Mouse (Mus musculus): ENCODE results near the gene Ankrd44. TPM values are rescaled to one million over a fixed set of nuclear protein-coding genes. Genes with fewer than 3 reads are reported as not detected.

Gene Ankrd44
- polyA plus RNA-seq, 1 experiment from 2014 or later = 16.7 TPM

GRCm38 (mm10) chr1:54706621-54707020, 219.6 kb downstream of the Ankrd44 start:
- no peak overlapping the region for H3K4me2 ChIP-seq
- peak overlapping the region; percentile 67 for H3K27ac ChIP-seq (replicated peaks)
- 29% methylated on average over 3 of the region's 3 CpGs for WGBS

DNA sequence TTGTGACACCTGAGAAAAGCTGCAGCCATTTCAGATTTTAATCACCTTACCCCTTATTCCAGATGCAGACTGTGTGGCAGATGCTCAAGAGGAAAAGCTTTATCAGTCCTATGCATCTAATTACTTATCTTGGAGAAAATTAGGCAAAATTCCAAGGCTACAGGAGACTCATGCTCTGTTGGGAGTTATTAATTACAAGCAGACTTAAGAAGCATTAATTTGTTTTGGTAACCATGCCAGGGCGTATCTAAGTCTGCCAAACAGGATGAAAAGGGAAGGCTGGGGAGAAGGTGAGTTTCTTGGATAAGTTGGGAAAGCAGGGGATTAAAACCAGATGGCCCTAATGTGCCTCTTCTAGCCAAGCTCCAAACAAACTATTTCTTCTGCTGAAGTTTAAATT, 222.7 kb downstream of the Ankrd44 start:
- no peaks in the 10 kb centered on the region for H3K36me3 ChIP-seq
- no peak overlapping the region for H3K4me2 ChIP-seq
- H3K4me1 ChIP-seq (replicated peaks) = peaks cover 35% of the 10 kb centered on the region
- H3K9me3 ChIP-seq = no peaks in the 10 kb centered on the region
- H3K9ac ChIP-seq = no peak overlapping the region
- no peak overlapping the region for H3K4me3 ChIP-seq
- 55% methylated on average over 1 of the region's 1 CpGs for WGBS
- H3K27ac ChIP-seq (replicated peaks) = 0 out of 2 replicates have a peak overlapping the region, but pooled peaks have one; percentile 33
- no peaks in the 10 kb centered on the region for H3K27me3 ChIP-seq
- 0 out of 2 replicates have a peak, but pooled peaks have one; percentile 10 for ATAC-seq (ENCODE audit: low read depth)

More at GRCm38 (mm10) chr1:54706621-54707020, 219.6 kb downstream of the Ankrd44 start:
- Histone ChIP-seq H3K4me3 (no peak overlapping the region), H3K36me3 (peaks cover 2% of the 10 kb centered on the region; the same call in 1 of the 2 replicates), H3K9me3 (no peaks in the 10 kb centered on the region), H3K9ac (no peak overlapping the region), H3K27me3 (no peaks in the 10 kb centered on the region), H3K4me1 (replicated peaks) (peaks cover 36% of the 10 kb centered on the region)
- ATAC-seq (ENCODE audit: low read depth) = no peak

- H3K27me3 ChIP-seq = no peaks in the 10 kb centered on the region
- H3K36me3 ChIP-seq = no peaks in the 10 kb centered on the region
- 0 out of 2 replicates have a peak overlapping the region, but pooled peaks have one; percentile 33 for H3K27ac ChIP-seq (replicated peaks)
- H3K4me1 ChIP-seq (replicated peaks) = peaks cover 29% of the 10 kb centered on the region
- H3K4me2 ChIP-seq = no peak overlapping the region
- no peak overlapping the region for H3K9ac ChIP-seq
- H3K9me3 ChIP-seq = no peaks in the 10 kb centered on the region
- no peak for ATAC-seq (ENCODE audit: low read depth)
- no peak overlapping the region for H3K4me3 ChIP-seq
Observed at GRCm38 (mm10) chr1:54702918-54703317, 223.3 kb downstream of the Ankrd44 start.

GRCm38 (mm10) chr1:54695396-54695795, 230.8 kb downstream of the Ankrd44 start:
- H3K4me3 ChIP-seq = no peak overlapping the region
- ATAC-seq (ENCODE audit: low read depth) = no peak
- WGBS = 93% methylated on average over 3 of the region's 3 CpGs

DNA sequence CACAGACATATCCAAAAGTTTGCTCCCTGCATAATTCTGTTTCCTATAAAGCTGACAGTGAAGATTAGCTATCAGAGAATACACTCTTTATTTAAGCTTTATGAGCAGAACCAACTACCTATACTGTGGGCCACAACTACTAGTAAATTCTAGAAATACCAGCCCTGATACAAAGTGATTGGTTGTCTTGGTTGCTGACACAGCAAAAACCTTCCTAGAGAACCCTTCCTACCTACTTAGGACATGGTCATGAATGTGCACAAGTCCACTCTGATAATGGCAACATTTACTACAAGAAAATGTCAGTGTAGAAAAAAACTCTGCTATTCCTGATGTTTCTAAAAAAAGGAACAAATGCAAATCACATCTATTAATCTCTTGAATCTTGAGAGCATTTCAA, 234.4 kb downstream of the Ankrd44 start:
- Histone ChIP-seq H3K9me3 (no peaks in the 10 kb centered on the region), H3K36me3 (no peaks in the 10 kb centered on the region), H3K9ac (no peak overlapping the region), H3K4me3 (no peak overlapping the region), H3K4me2 (no peak overlapping the region), H3K27ac (replicated peaks) (no peak overlapping the region), H3K4me1 (replicated peaks) (peaks cover 6% of the 10 kb centered on the region; the same call in 1 of the 2 replicates), H3K27me3 (no peaks in the 10 kb centered on the region)
- ATAC-seq (ENCODE audit: low read depth) = no peak

More at GRCm38 (mm10) chr1:54695396-54695795, 230.8 kb downstream of the Ankrd44 start:
- Histone ChIP-seq H3K4me1 (replicated peaks) (peaks cover 4% of the 10 kb centered on the region; the same call in 1 of the 2 replicates), H3K27ac (replicated peaks) (no peak overlapping the region), H3K9ac (no peak overlapping the region), H3K36me3 (no peaks in the 10 kb centered on the region), H3K9me3 (no peaks in the 10 kb centered on the region), H3K4me2 (no peak overlapping the region), H3K27me3 (no peaks in the 10 kb centered on the region)

GRCm38 (mm10) chr1:54690291-54690965, 235.8 kb downstream of the Ankrd44 start:
- Histone ChIP-seq H3K9me3 (peaks cover 3% of the 10 kb centered on the region; the same call in 1 of the 2 replicates), H3K27me3 (no peaks in the 10 kb centered on the region), H3K27ac (replicated peaks) (peak overlapping the region; percentile 73), H3K36me3 (no peaks in the 10 kb centered on the region), H3K4me2 (peak overlapping the region; percentile 9; the same call in 1 of the 2 replicates), H3K9ac (no peak overlapping the region), H3K4me1 (replicated peaks) (peaks cover 6% of the 10 kb centered on the region; the same call in 1 of the 2 replicates), H3K4me3 (no peak overlapping the region)
- peak; percentile 89 for ATAC-seq (ENCODE audit: low read depth)
- 46% methylated on average over 13 of the region's 13 CpGs for WGBS

DNA sequence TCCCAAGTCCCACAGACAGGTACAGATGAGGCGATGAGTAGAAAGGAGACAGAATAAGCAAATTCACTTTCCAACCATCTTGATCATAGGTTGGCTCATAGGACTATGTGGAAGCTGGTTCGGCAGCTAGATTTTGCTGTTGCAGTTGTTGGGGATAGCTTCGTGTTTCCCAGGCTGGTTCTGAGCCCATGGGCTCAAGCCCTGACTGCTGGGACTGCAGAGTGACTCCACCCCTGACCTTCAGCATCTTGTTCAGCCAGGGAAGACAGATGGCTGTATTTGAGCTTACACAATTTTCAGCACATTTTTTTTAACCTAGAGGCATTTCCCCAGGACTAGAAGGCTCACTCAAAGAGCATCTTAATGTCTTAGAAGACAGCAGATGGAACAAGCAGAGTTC, 237.7 kb downstream of the Ankrd44 start:
- Histone ChIP-seq H3K9me3 (peaks cover 3% of the 10 kb centered on the region; the same call in 1 of the 2 replicates), H3K36me3 (no peaks in the 10 kb centered on the region), H3K4me3 (no peak overlapping the region), H3K27ac (replicated peaks) (no peak overlapping the region), H3K27me3 (no peaks in the 10 kb centered on the region), H3K9ac (no peak overlapping the region), H3K4me1 (replicated peaks) (peaks cover 6% of the 10 kb centered on the region; the same call in 1 of the 2 replicates), H3K4me2 (no peak overlapping the region)
- WGBS = 87% methylated on average over 3 of the region's 3 CpGs
- no peak for ATAC-seq (ENCODE audit: low read depth)

DNA sequence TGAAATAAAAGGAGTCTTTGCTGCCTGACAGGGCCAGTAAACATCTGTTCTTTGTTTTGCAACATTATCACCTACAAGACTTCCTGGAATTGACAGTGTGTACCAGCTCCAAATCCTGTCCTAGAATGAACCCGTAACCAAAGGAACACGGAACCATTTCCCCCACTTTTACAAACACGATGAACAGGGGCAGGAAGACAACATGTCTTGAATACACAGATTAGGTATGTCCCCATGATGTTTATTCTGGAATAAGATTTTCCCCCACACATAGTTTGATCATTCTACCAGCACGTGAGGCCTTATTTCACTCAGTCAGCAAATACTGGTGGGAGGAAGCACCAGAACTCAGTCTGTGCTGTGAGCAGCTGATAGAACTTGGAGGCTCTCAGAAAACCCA, 241.9 kb downstream of the Ankrd44 start:
- no peak overlapping the region for H3K27ac ChIP-seq (replicated peaks)
- no peak overlapping the region for H3K4me3 ChIP-seq
- H3K27me3 ChIP-seq = no peaks in the 10 kb centered on the region
- H3K4me2 ChIP-seq = no peak overlapping the region
- peaks cover 3% of the 10 kb centered on the region; the same call in 1 of the 2 replicates for H3K9me3 ChIP-seq
- H3K36me3 ChIP-seq = no peaks in the 10 kb centered on the region
- no peak for ATAC-seq (ENCODE audit: low read depth)
- H3K9ac ChIP-seq = no peak overlapping the region
- H3K4me1 ChIP-seq (replicated peaks) = no peaks in the 10 kb centered on the region
- 92% methylated on average over 4 of the region's 4 CpGs for WGBS

DNA sequence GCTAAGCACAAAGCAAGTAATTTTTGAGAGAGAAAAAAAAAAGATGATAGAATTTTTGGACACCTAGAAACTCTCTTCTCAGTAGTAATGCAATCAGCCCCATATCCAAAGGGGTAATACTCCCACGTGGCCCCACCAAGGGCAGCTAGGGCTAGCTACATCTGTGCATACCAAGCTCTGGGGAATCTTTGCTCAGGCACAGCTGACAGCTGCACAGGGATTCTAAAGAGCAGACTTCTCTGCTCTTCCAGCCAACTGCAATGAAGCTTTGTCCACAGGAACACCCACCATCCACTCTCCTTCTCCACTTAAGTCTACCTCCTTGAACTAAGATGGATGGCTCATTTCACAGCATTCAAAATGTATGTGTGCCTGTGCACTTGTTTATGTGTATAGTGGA, 246.6 kb downstream of the Ankrd44 start:
- Histone ChIP-seq H3K9me3 (no peaks in the 10 kb centered on the region), H3K4me1 (replicated peaks) (no peaks in the 10 kb centered on the region; the same call in 1 of the 2 replicates), H3K9ac (no peak overlapping the region), H3K27me3 (no peaks in the 10 kb centered on the region), H3K4me2 (no peak overlapping the region), H3K36me3 (0 out of 2 replicates have a peak, but pooled peaks cover 7% of the 10 kb centered on the region), H3K4me3 (no peak overlapping the region), H3K27ac (replicated peaks) (no peak overlapping the region)
- ATAC-seq (ENCODE audit: low read depth) = no peak
- WGBS = 80% methylated on average over 1 of the region's 1 CpGs

GRCm38 (mm10) chr1:54678037-54678436, 248.2 kb downstream of the Ankrd44 start:
- H3K4me2 ChIP-seq = no peak overlapping the region
- H3K36me3 ChIP-seq = 0 out of 2 replicates have a peak, but pooled peaks cover 7% of the 10 kb centered on the region
- no peak overlapping the region for H3K27ac ChIP-seq (replicated peaks)
- 67% methylated on average over 1 of the region's 1 CpGs for WGBS
- no peaks in the 10 kb centered on the region for H3K9me3 ChIP-seq
- no peak for ATAC-seq (ENCODE audit: low read depth)
- no peaks in the 10 kb centered on the region; the same call in 1 of the 2 replicates for H3K4me1 ChIP-seq (replicated peaks)
- no peak overlapping the region for H3K9ac ChIP-seq
- H3K4me3 ChIP-seq = no peak overlapping the region
- no peaks in the 10 kb centered on the region for H3K27me3 ChIP-seq

DNA sequence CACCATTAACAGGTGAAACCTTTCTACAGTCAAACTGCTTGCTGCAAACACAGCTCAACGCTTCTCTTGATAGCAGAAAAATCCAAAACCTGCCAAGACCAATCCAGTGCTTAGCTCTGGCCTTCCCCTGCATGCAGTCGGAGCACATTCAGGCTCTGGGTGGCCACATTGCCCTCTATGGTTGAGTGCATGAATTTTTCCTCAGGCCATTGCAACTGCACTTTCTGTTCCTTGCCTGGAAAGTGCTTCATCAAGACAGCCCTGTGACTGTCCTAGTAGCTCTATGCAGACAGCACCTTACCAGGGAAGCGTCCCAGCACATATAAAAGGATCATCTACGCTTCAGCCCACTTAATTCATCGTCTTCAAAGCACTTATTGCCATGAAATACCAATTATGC, 250.7 kb downstream of the Ankrd44 start:
- 74% methylated on average over 5 of the region's 5 CpGs for WGBS
- ATAC-seq (ENCODE audit: low read depth) = peak; percentile 50; the same call in 1 of the 2 replicates
- H3K27me3 ChIP-seq = no peaks in the 10 kb centered on the region

DNA sequence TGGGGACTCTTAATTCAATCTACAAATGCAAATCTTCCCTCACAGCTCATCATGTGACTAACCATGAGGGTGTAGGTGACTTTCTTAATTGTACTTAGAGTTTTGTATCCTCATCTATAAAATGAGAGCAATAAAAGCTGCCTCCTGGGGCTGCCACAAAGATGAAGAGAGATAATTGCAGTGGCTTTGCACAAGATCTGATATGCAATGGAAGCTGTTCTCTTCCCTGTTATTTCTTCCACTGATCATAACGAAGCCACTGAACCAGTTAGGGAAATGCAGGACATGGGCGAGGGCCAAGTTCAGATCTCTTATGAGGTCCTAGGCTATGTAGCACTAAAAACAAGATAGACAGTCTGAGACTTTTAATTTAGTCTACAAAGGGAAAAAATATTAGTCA, 258.2 kb downstream of the Ankrd44 start:
- WGBS = 57% methylated on average over 2 of the region's 2 CpGs
- H3K36me3 ChIP-seq = no peaks in the 10 kb centered on the region
- H3K27ac ChIP-seq (replicated peaks) = peak overlapping the region; percentile 43; the same call in 1 of the 2 replicates
- H3K4me2 ChIP-seq = no peak overlapping the region
- H3K4me1 ChIP-seq (replicated peaks) = peaks cover 16% of the 10 kb centered on the region
- peak; percentile 34; the same call in 1 of the 2 replicates for ATAC-seq (ENCODE audit: low read depth)
- no peak overlapping the region for H3K9ac ChIP-seq
- 0 out of 2 replicates have a peak, but pooled peaks cover 5% of the 10 kb centered on the region for H3K27me3 ChIP-seq
- no peaks in the 10 kb centered on the region for H3K9me3 ChIP-seq
- H3K4me3 ChIP-seq = no peak overlapping the region

More for the DNA sequence above, 250.7 kb downstream of the Ankrd44 start:
- H3K4me1 ChIP-seq (replicated peaks) = no peaks in the 10 kb centered on the region; the same call in 1 of the 2 replicates
- no peaks in the 10 kb centered on the region for H3K9me3 ChIP-seq
- H3K9ac ChIP-seq = no peak overlapping the region
- H3K4me3 ChIP-seq = no peak overlapping the region
- 0 out of 2 replicates have a peak, but pooled peaks cover 7% of the 10 kb centered on the region for H3K36me3 ChIP-seq
- no peak overlapping the region for H3K27ac ChIP-seq (replicated peaks)
- H3K4me2 ChIP-seq = no peak overlapping the region

Data from neural tube, embryonic 13.5 days (tissue).